Mouse (Mus musculus) layer of hippocampus, adult 9-10 months (tissue): ENCODE results near the gene Fblim1.

Experiments used
- DNase-seq: peaks from one replicate; pipeline ENCODE4 v3.0.0; 2022; ENCODE audit warnings: low spot score

The Fblim1 gene

GRCm38 (mm10) chr4:141599251-141600141 lies 6.4 kb downstream of the Fblim1 start:
- no peak for DNase-seq

GRCm38 (mm10) chr4:141598894-141599250 lies 7.0 kb downstream of the Fblim1 start:
- no peak for DNase-seq

DNA sequence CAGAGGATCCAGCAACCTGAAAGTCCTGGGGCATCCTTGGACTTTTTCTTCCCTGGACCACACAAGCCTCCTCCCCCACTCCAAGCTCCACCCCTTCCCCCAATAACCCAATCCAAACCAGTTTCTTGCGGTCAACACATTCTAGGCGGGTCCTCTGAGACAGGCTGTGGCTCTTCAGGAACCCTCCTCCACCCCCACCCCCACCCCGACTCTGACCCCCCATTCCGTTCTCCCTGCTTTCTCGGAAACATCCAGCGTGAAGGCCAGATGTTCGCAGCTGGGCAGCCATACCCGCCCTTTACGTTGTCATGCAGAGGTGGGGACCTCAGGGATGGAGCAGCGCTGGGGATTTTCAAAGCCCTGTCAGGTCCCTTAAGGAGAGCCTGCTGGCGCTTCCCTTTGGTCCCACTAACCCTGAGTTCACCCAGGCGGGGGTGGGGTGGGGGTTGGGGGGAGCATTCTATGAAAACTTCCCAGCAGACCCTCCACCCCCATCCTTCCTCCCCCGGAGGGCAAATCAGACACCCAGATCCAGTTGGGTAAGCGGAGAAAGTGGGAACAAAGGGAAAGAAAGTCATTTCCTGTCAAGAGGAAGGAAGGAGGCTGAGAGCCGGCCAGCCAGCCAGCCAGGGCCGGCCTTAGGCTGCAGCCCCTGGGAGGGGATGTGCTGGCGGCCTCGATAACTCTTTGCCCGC lies 7.5 kb downstream of the Fblim1 start:
- no peak for DNase-seq

GRCm38 (mm10) chr4:141596700-141597328 lies 9.1 kb downstream of the Fblim1 start:
- no peak for DNase-seq

DNA sequence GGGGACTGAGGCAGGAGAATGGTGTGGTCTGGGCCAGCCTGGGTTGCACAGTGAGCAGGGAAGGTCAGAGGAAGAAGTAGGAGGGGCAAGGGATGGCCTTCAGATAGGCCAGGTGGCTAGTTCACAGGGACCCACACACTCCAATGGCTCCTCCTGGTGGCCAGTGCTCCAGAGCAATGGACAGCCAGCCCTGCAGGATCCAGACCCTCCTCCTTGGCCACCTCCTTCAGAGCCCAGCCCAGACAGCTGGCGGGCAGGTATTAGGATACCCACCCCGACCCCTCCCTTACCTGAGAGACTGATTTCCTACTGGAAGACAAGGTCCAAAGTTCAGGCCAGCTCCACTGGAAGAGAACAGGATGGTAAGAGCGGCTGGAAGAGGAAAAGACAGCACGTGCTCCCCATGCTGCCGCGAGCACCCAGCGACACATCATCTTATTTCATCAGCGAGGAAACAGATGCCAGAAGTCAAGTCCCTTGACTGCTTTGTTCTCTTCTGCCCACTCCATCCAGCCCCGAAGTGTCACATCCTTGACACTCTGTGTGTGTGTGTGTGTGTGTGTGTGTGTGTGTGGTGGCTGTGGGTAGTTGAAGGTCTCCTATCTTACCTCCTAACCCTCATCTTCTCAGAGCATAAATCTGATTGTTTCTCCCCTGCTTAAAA lies 10.2 kb downstream of the Fblim1 start:
- no peak for DNase-seq

GRCm38 (mm10) chr4:141595138-141595537 lies 10.8 kb downstream of the Fblim1 start:
- no peak for DNase-seq

GRCm38 (mm10) chr4:141591547-141591946 lies 14.3 kb downstream of the Fblim1 start:
- DNase-seq: no peak

GRCm38 (mm10) chr4:141583919-141584318 lies 22.0 kb downstream of the Fblim1 start:
- DNase-seq: no peak

DNA sequence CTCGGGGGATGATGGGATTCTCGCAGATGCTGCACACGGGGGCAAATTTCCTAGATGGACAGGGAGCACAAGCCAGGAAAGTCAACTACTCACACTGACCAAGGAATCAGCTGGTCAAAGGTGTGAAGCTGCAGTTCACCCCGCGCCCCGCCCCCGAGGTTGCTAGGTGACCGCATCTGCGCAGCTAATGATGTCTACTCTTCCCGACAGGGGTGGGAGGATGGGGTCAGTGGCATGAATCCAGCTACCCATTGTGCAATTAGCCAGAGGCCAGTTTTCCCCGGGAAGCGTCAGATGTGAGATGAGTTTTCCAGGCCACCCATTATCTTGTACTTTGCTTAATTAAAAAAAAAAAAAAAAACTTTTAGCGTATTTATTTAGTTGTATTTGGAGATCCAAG lies 24.8 kb downstream of the Fblim1 start:
- DNase-seq: no peak

GRCm38 (mm10) chr4:141578833-141579232 lies 27.1 kb downstream of the Fblim1 start:
- no peak for DNase-seq

DNA sequence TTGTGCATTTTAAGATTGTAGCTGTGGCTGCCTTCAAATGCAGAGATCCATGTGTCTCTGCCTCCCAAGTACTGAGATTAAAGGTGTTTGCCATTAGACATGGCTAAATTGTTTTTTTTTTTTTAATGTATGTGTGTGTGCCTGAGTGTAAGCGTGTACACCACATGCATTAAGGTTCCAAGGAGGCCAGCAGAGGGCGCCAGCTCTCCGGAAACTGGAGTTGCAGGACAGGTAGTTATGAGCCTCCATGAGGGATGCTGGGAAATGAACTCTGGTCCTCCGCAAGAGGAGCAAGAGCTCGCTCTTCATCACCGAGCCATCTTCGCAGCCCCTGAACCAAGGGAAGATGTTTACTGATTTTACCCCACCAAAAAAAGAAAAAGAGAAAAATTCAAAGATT lies 29.0 kb downstream of the Fblim1 start:
- no peak for DNase-seq

- DNase-seq: no peak
Measured at GRCm38 (mm10) chr4:141576404-141576803, 29.5 kb downstream of the Fblim1 start.

DNA sequence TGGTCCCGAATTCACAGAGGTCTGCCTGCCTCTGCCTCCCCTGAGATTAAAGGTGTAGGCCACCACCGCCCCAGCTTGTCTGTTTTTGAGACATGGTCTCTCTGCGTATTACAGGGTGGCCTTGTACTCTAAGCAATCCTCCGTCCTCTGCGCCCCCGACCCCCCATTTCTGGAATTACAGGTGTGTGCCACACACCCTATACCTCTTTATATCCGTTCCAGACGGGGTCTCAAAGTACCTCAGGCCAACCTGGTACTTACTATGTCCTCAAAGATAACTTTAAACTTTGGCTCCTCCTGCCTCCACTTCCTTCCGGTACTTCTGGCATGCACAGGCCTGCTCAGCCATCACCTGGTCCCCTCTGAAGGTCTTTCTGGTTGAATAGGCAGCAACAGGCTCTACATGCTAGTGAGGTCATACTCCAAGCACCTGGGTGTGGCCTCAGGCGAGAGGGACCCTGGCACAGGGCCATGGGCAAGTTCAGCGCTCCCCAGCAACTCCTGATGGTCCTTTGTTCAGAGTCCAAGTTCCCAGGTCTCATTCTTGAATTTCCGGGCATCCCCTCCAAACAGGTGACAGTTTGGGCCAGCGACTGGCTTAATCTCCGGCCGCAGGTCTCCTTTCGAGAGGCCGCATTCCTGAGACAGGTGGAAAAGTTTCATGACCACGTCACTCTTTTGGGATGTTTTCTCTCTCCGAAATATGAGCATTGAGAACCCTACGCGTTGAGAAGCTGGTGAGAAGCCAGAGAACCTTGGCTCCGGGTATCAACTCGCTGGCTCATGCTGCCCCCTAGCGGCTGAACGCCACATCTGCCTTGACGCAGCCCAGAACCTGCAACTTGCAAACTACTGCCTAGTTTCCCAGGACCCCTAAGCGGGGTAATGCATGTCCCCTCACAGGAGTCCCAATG lies 30.9 kb downstream of the Fblim1 start:
- DNase-seq: peak; percentile 59

GRCm38 (mm10) chr4:141573359-141573966 lies 32.4 kb downstream of the Fblim1 start:
- no peak for DNase-seq

GRCm38 (mm10) chr4:141572668-141573358 lies 33.1 kb downstream of the Fblim1 start:
- DNase-seq: no peak

- no peak for DNase-seq
Measured at GRCm38 (mm10) chr4:141571934-141572333, 34.0 kb downstream of the Fblim1 start.

DNA sequence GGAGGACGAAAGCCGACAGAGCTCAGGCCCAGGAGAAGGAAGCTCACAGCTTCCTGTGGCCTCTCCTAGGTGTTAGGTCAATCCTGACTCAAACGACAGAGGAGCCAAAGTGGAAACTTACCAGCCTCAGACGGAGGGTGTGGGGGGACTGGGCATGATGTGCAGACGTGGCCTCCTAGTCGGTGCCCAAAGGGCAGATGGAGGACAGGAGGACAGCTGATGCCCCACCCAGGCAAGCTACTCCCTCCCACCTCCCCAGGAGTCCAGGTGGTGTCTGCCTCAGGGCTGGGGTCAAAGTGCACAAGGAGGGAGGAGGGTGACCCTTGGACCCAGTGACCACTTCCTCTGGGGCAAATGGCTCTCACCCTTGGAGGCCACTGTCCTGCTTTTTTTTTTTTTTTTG lies 34.6 kb downstream of the Fblim1 start:
- DNase-seq: no peak

GRCm38 (mm10) chr4:141570821-141571220 lies 35.1 kb downstream of the Fblim1 start:
- DNase-seq: no peak

- no peak for DNase-seq
Measured at GRCm38 (mm10) chr4:141570004-141570403, 35.9 kb downstream of the Fblim1 start.

DNA sequence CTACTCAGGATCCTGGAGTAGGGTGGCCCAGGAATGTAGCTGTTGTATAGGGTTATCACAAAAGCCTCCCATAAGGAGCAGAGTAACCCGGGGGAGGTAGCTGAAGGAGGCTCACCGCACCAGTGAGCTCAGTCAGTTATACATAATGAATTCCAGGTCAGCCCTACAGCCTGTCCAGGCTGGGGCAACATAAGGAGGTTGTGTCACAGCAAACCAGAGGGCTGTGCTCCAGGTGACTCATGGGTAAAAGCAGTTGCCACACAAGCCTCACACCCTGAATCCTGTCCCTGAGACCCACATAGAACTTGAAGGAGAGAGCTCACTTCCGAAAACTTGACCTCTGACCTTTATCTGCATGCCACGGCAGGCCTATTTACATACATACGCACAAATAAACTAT lies 36.9 kb downstream of the Fblim1 start:
- DNase-seq: no peak
